Mouse (Mus musculus): ENCODE measurements at regions not wholly inside any gene's neighbourhood (a gene's known extent, or its start where the extent isn't known, plus 50 kb on each side); places are given as distances from the start of the nearest gene placed in this dataset.

GRCm38 (mm10) chr8:93683773-93684391 lies 125.9 kb upstream of the Gnao1 start:
- Histone ChIP-seq H3K4me1 (ENCODE audit: control insufficient read depth, insufficient read depth, low read length) (no peaks in the 10 kb centered on the region), H3K27ac (ENCODE audit: insufficient read depth, low read length) (no peak overlapping the region), H3K4me3 (ENCODE audit: insufficient read depth, low read length) (no peak overlapping the region)
- TF ChIP-seq CTCF (IDR thresholded peaks at IDR 0.05; ENCODE audit: extremely low read depth, insufficient read depth, low read length) (no peak), POLR2A (IDR thresholded peaks at IDR 0.05; ENCODE audit: extremely low read depth, insufficient read depth, low read length) (no peak)

DNA sequence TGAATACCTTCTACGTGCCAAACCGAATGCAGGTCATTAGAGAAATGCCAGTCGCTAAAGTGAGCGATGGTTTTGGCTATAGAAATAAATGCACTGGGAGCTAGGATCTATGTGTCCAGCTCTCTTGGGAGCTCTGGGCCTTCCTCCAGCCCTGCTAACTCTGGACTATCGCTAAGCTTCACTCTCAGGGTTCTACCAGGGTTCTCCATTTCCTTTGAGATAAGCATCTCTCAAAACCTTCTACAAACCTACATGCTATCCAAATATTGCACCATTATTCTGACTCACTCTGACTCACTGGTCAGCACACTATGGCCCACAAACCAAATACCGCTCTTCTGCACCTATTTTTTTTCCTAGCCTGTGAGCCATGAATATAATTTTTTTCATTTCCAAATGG lies 125.4 kb upstream of the Gnao1 start:
- Histone ChIP-seq H3K4me3 (ENCODE audit: insufficient read depth, low read length) (no peak overlapping the region), H3K27ac (ENCODE audit: insufficient read depth, low read length) (no peak overlapping the region), H3K4me1 (ENCODE audit: control insufficient read depth, insufficient read depth, low read length) (no peaks in the 10 kb centered on the region)
- TF ChIP-seq CTCF (IDR thresholded peaks at IDR 0.05; ENCODE audit: extremely low read depth, insufficient read depth, low read length) (no peak), POLR2A (IDR thresholded peaks at IDR 0.05; ENCODE audit: extremely low read depth, insufficient read depth, low read length) (no peak)

- Histone ChIP-seq H3K4me3 (ENCODE audit: insufficient read depth, low read length) (no peak overlapping the region), H3K27ac (ENCODE audit: insufficient read depth, low read length) (no peak overlapping the region), H3K4me1 (ENCODE audit: control insufficient read depth, insufficient read depth, low read length) (peaks cover 2% of the 10 kb centered on the region; the same call in 1 of the 2 replicates)
- TF ChIP-seq POLR2A (IDR thresholded peaks at IDR 0.05; ENCODE audit: extremely low read depth, insufficient read depth, low read length): no peak
- no peak for TF ChIP-seq CTCF (IDR thresholded peaks at IDR 0.05; ENCODE audit: extremely low read depth, insufficient read depth, low read length)
These were observed 120.9 kb upstream of the Gnao1 start for GRCm38 (mm10) chr8:93688845-93689244.

GRCm38 (mm10) chr8:93689832-93690471 lies 119.8 kb upstream of the Gnao1 start:
- TF ChIP-seq CTCF (IDR thresholded peaks at IDR 0.05; ENCODE audit: extremely low read depth, insufficient read depth, low read length) (no peak), POLR2A (IDR thresholded peaks at IDR 0.05; ENCODE audit: extremely low read depth, insufficient read depth, low read length) (no peak)
- H3K4me3 ChIP-seq (ENCODE audit: insufficient read depth, low read length): no peak overlapping the region
- H3K27ac ChIP-seq (ENCODE audit: insufficient read depth, low read length): no peak overlapping the region
- H3K4me1 ChIP-seq (ENCODE audit: control insufficient read depth, insufficient read depth, low read length): peaks cover 2% of the 10 kb centered on the region; the same call in 1 of the 2 replicates

DNA sequence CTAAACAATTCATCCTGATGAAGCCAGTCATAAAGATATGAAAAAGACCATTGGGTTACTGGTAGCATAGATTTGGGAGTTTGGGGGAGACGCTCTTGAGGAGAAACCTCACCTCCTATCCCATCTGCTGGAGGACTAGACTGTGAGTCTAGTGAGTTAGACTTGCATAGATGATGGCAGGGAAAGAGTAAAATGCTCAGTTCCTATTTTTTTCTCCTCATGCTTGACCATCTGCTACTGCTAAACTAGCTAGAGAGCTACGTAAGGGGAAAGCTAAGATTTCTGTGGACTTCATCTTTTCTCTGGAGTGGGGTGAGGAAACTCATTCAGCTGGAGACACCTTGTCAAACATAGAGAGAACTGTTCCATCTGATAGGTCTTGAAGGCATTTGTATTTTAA lies 118.4 kb upstream of the Gnao1 start:
- no peak overlapping the region for H3K27ac ChIP-seq (ENCODE audit: insufficient read depth, low read length)
- H3K4me1 ChIP-seq (ENCODE audit: control insufficient read depth, insufficient read depth, low read length): peaks cover 2% of the 10 kb centered on the region
- TF ChIP-seq POLR2A (IDR thresholded peaks at IDR 0.05; ENCODE audit: extremely low read depth, insufficient read depth, low read length) (no peak), CTCF (IDR thresholded peaks at IDR 0.05; ENCODE audit: extremely low read depth, insufficient read depth, low read length) (no peak)
- H3K4me3 ChIP-seq (ENCODE audit: insufficient read depth, low read length): no peak overlapping the region

DNA sequence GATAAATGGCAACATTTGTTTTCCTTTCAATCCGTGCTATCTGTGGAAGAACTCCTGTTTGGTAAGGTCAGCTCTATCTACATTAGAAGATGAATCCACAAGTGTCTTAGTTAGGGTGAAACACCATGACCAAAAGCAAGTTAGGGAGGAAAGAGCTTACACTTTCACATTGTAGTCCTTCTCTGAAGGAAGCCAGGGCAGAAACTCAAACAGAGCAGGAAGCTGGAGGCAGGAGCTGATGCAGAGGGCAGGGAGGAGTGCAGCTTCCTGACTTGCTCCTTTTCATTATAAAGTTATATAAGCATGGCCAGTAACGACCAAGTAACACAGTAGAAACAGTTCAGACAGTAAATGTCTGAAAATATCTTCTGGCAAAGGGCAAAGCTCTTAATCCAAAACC lies 117.9 kb upstream of the Gnao1 start:
- Histone ChIP-seq H3K27ac (ENCODE audit: insufficient read depth, low read length) (no peak overlapping the region), H3K4me3 (ENCODE audit: insufficient read depth, low read length) (no peak overlapping the region), H3K4me1 (ENCODE audit: control insufficient read depth, insufficient read depth, low read length) (peaks cover 2% of the 10 kb centered on the region)
- no peak for TF ChIP-seq CTCF (IDR thresholded peaks at IDR 0.05; ENCODE audit: extremely low read depth, insufficient read depth, low read length)
- TF ChIP-seq POLR2A (IDR thresholded peaks at IDR 0.05; ENCODE audit: extremely low read depth, insufficient read depth, low read length): no peak

DNA sequence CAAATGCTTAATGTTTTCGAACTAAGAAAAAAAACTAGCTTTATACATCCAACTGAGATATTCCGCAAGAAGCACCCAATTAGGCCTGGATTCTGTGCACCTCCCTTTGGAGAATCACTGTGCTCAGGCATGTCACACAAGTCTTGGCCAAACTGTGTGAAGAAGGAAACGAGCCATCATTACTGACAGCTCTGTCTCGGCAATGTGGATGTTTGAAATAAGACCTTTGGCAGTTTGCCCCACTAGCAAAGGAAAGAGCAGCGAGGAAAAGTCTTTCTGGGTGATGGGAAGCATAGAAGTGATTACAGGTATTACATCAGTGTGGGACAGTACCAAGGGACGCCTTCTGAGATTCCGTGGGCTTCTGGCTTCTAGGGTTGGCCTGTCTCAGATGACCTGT lies 112.6 kb upstream of the Gnao1 start:
- Histone ChIP-seq H3K4me1 (ENCODE audit: control insufficient read depth, insufficient read depth, low read length) (no peaks in the 10 kb centered on the region; the same call in 1 of the 2 replicates), H3K4me3 (ENCODE audit: insufficient read depth, low read length) (no peak overlapping the region), H3K27ac (ENCODE audit: insufficient read depth, low read length) (no peak overlapping the region)
- TF ChIP-seq POLR2A (IDR thresholded peaks at IDR 0.05; ENCODE audit: extremely low read depth, insufficient read depth, low read length): no peak
- TF ChIP-seq CTCF (IDR thresholded peaks at IDR 0.05; ENCODE audit: extremely low read depth, insufficient read depth, low read length): no peak

DNA sequence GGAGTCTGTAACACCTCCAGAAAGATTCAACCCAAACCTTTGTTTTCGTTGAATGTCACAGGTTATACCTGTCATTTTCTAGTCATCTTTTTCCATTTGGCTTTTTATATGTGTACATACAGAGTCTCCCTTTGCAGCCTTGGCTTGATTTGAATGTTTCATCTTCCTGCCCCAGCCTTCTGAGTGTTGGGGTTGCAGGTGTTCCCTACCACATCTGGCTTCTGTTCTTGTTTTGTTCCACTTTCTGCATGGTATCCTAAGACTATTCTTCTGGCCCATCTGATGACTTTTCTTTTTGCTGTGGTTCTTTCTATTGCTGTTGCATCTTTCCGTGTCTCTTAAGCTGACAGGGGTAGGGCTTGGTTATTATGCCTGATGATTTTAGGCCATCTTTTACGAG lies 111.3 kb upstream of the Gnao1 start:
- Histone ChIP-seq H3K4me3 (ENCODE audit: insufficient read depth, low read length) (no peak overlapping the region), H3K4me1 (ENCODE audit: control insufficient read depth, insufficient read depth, low read length) (no peaks in the 10 kb centered on the region; the same call in 1 of the 2 replicates), H3K27ac (ENCODE audit: insufficient read depth, low read length) (no peak overlapping the region)
- TF ChIP-seq POLR2A (IDR thresholded peaks at IDR 0.05; ENCODE audit: extremely low read depth, insufficient read depth, low read length) (no peak), CTCF (IDR thresholded peaks at IDR 0.05; ENCODE audit: extremely low read depth, insufficient read depth, low read length) (no peak)

DNA sequence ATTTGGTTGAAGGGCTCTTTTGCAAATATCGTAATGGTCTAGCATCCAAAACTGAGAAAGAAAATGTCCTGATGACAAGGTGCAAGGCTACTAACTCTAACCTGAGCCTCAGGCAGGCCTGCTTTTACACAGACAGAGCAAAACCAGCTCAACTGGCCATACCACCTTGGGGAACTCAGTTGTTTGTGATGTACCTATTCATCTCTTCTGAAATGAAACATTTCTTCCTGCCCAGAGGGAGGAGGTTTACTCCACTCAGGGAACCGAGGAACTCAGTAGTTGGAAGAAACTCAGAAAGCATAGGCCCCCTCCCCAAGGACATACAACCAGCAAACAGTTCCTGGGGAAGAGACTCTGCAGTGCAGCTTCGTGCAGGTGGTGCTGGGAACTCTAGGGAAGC lies 108.4 kb upstream of the Gnao1 start:
- Histone ChIP-seq H3K4me3 (ENCODE audit: insufficient read depth, low read length) (no peak overlapping the region), H3K4me1 (ENCODE audit: control insufficient read depth, insufficient read depth, low read length) (no peaks in the 10 kb centered on the region), H3K27ac (ENCODE audit: insufficient read depth, low read length) (no peak overlapping the region)
- TF ChIP-seq CTCF (IDR thresholded peaks at IDR 0.05; ENCODE audit: extremely low read depth, insufficient read depth, low read length): no peak
- no peak for TF ChIP-seq POLR2A (IDR thresholded peaks at IDR 0.05; ENCODE audit: extremely low read depth, insufficient read depth, low read length)

DNA sequence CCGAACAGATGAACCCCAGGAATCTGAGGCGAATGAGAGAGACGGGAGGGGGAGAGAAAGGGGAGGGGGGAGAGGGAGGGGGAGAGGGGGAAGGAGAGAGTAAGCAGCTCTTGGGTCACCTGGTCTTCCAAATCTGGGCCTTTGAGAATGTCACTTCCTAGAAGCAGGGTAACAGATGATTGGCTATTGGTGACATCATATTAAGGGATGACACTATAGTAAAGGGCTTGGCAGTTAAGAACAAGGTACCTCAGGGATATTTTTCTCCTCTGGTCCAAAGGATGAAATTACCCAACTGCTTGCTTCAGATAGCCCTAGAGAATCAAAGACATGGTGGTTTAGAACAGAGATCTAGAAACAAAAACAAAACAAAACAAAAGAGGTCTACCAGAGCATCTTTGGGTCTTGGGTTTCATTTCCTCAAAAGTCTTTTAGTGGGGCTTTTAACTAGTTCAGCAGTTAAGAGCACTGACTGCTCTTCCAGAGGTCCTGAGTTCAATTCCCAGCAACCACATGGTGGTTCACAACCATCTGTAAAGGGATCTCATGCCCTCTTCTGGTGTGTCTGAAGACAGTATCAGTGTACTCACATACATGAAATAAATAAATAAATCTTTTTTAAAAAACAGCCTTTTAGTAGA lies 97.6 kb upstream of the Gnao1 start:
- Histone ChIP-seq H3K4me1 (ENCODE audit: control insufficient read depth, insufficient read depth, low read length) (no peaks in the 10 kb centered on the region), H3K27ac (ENCODE audit: insufficient read depth, low read length) (no peak overlapping the region), H3K4me3 (ENCODE audit: insufficient read depth, low read length) (no peak overlapping the region)
- TF ChIP-seq CTCF (IDR thresholded peaks at IDR 0.05; ENCODE audit: extremely low read depth, insufficient read depth, low read length) (no peak), POLR2A (IDR thresholded peaks at IDR 0.05; ENCODE audit: extremely low read depth, insufficient read depth, low read length) (no peak)
